Mouse (Mus musculus): ENCODE results near the gene Zc3h7a.

Gene Zc3h7a

GRCm38 (mm10) chr16:11176208-11176883 is at the start of gene Zc3h7a:
Gene Zc3h7a (minus strand): TSS chr16:11176393.
- peak; percentile 92 for DNase-seq

- DNase-seq: no peak
These were observed 41.6 kb upstream of the Zc3h7a start for GRCm38 (mm10) chr16:11217801-11218200.

GRCm38 (mm10) chr16:11203600-11204390 is 27.6 kb upstream of the Zc3h7a start:
- no peak for DNase-seq

GRCm38 (mm10) chr16:11202571-11203554 is 26.7 kb upstream of the Zc3h7a start, which contains the start of gene Rsl1d1:
Gene Rsl1d1 (minus strand): TSS chr16:11203331.
- DNase-seq: peak; percentile 96

GRCm38 (mm10) chr16:11201740-11202394 is 25.7 kb upstream of the Zc3h7a start:
- DNase-seq: no peak

GRCm38 (mm10) chr16:11200247-11200646 is 24.1 kb upstream of the Zc3h7a start:
- no peak for DNase-seq

GRCm38 (mm10) chr16:11198467-11198866 is 22.3 kb upstream of the Zc3h7a start:
- no peak for DNase-seq

GRCm38 (mm10) chr16:11197052-11197451 is 20.9 kb upstream of the Zc3h7a start:
- no peak for DNase-seq

GRCm38 (mm10) chr16:11193231-11193630 is 17.0 kb upstream of the Zc3h7a start:
- no peak for DNase-seq

GRCm38 (mm10) chr16:11190150-11190549 is 14.0 kb upstream of the Zc3h7a start:
- no peak for DNase-seq

- no peak for DNase-seq
These were observed 1.2 kb upstream of the Zc3h7a start for GRCm38 (mm10) chr16:11177404-11177803.

GRCm38 (mm10) chr16:11176884-11177244 is 671 bp upstream of the Zc3h7a start:
- no peak for DNase-seq

GRCm38 (mm10) chr16:11175489-11176207 is 545 bp downstream of the Zc3h7a start:
- peak; percentile 86 for DNase-seq

GRCm38 (mm10) chr16:11175100-11175488 is 1.1 kb downstream of the Zc3h7a start:
- DNase-seq: no peak

- peak; percentile 78 for DNase-seq
These were observed 1.5 kb downstream of the Zc3h7a start for GRCm38 (mm10) chr16:11174671-11175081.

- peak; percentile 10 for DNase-seq
These were observed 4.5 kb downstream of the Zc3h7a start for GRCm38 (mm10) chr16:11171679-11172078.

GRCm38 (mm10) chr16:11166431-11166830 is 9.8 kb downstream of the Zc3h7a start:
- no peak for DNase-seq

GRCm38 (mm10) chr16:11164695-11165255 is 11.4 kb downstream of the Zc3h7a start:
- no peak for DNase-seq

GRCm38 (mm10) chr16:11157721-11158120 is 18.5 kb downstream of the Zc3h7a start:
- peak; percentile 29 for DNase-seq

- DNase-seq: peak; percentile 26
These were observed 21.7 kb downstream of the Zc3h7a start for GRCm38 (mm10) chr16:11154500-11154899.

All from lung, postnatal 36 days (tissue).